27 mouse cellular contexts compared by ENCODE assay signal in the genomic region with DNA sequence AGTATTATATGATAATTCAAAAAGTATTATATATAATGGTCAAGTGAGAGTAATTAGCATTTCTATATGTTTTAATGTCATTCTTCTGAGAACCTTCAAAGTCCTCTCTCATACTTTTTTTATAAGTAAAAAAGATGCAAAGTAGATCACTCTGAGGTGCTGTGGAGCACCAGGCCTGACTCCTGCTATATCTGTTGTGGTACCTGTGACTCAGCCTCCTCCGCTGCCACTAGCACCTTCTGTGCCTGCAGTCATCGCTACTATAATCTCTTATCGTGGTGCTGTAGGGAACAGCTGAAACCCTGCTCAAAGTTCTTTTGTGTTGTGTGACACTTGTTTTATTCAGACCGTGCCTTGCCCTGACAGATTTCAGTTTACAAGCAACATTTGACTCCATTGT. TPM values are rescaled to one million over a fixed set of nuclear protein-coding genes. Genes with fewer than 3 reads are reported as not detected.
DNase-seq lines count a peak whose midpoint lies in the region; TF ChIP-seq lines count a peak whose summit lies in the region.
"Had no signal": no experiment of that assay in that cellular context is flagged by ENCODE, and none has a peak within 500 bp of the region (broad histone marks: within the 10 kb centered on the region; RNA-seq: fewer than 3 reads in every experiment).

No protein-coding gene starts in this region.

- no peak overlapping the region for H3ac ChIP-seq in myocyte (ENCODE audit: control insufficient read depth, insufficient read length)

- no peak for TF ChIP-seq POLR2A in myocyte (IDR thresholded peaks at IDR 0.05; ENCODE audit: insufficient read length, low read depth)

- intact Hi-C loops in left cerebral cortex, postnatal 10 days (cut with DNase I): loop anchor here (10.0 kb wide), 1 partner anchor 138 kb away; no protein-coding TSS in a partner anchor

- H3K4me2 ChIP-seq in myocyte (ENCODE audit: low read depth): no peak overlapping the region
- H3K4me2 ChIP-seq: forebrain, embryonic 13.5 days; heart, embryonic 13.5 days; hindbrain, embryonic 12.5 days; hindbrain, embryonic 15.5 days had no signal

- no peaks in the 10 kb centered on the region for H3K79me2 ChIP-seq in myocyte (ENCODE audit: control insufficient read depth, insufficient read depth)

- H3K4me3 ChIP-seq in myocyte: no peak overlapping the region
- H3K4me3 ChIP-seq: forebrain, embryonic 10.5 days; forebrain, embryonic 13.5 days; gastrocnemius, adult 2 months; heart, embryonic 10.5 days; heart, embryonic 13.5 days; hindbrain, embryonic 12.5 days; hindbrain, embryonic 15.5 days had no signal

- H3K36me3 ChIP-seq in myocyte (ENCODE audit: control insufficient read depth, insufficient read depth): no peaks in the 10 kb centered on the region
- H3K36me3 ChIP-seq: forebrain, embryonic 10.5 days; heart, embryonic 10.5 days; heart, embryonic 13.5 days; hindbrain, embryonic 12.5 days; hindbrain, embryonic 15.5 days had no signal

- peak; percentile 77 for DNase-seq in heart, adult 11 months
- no peak for DNase-seq in heart, adult 9 months (ENCODE audit: low spot score in 2 of 2)
- DNase-seq in thymus, postnatal 14 days: peak; percentile 18
- no peak for DNase-seq in thymus, postnatal 36 days
- DNase-seq in embryo, embryonic 11 days: no peak
- no peak for DNase-seq in left cerebral cortex, postnatal 10 days (ENCODE audit: extremely low spot score in 1 of 2, low spot score in 2 of 2)
- DNase-seq in testis, postnatal 10 days (ENCODE audit: low spot score): no peak
- DNase-seq: adrenal gland, postnatal 10 days; adrenal gland, postnatal 36 days; cerebellum, adult 11-12 months; cerebellum, adult 8-10 months; cerebellum, postnatal 10 days; cerebellum, postnatal 36 days; gastrocnemius, adult 2 months; gastrocnemius, postnatal 14 days; heart, adult 18-20 months; heart, postnatal 14 days had no signal

- H3K27me3 ChIP-seq in myocyte (ENCODE audit: control insufficient read depth, insufficient read depth, insufficient read length): no peaks in the 10 kb centered on the region
- H3K27me3 ChIP-seq: forebrain, embryonic 13.5 days; heart, embryonic 13.5 days; hindbrain, embryonic 12.5 days; hindbrain, embryonic 15.5 days had no signal

TF ChIP-seq in myocyte, 11 proteins besides CTCF, POLR2A, EP300 and RAD21:
- no peak for TF ChIP-seq USF1 (IDR thresholded peaks at IDR 0.05; ENCODE audit: low read depth)
- no peak for TF ChIP-seq E2F4 (IDR thresholded peaks at IDR 0.05; ENCODE audit: insufficient read depth)
- no peak for TF ChIP-seq POLR2AphosphoS2 (IDR thresholded peaks at IDR 0.05; ENCODE audit: insufficient read length, low read depth)
- TF ChIP-seq CEBPB (IDR thresholded peaks at IDR 0.05; ENCODE audit: insufficient read depth, poor library complexity, severe bottlenecking): no peak
- TF ChIP-seq MYOD1 (IDR thresholded peaks at IDR 0.05; ENCODE audit: control insufficient read depth in 1 of 3, insufficient read length in 2 of 3, low read depth in 2 of 3): peak in 1 of 3 experiments; percentile 36
- no peak for TF ChIP-seq MAX (IDR thresholded peaks at IDR 0.05; ENCODE audit: low read depth)
- no peak for TF ChIP-seq TCF3 (IDR thresholded peaks at IDR 0.05; ENCODE audit: insufficient read length, low read depth)
- peak in 2 of 3 experiments; percentile 18 to 42 for TF ChIP-seq MYOG (IDR thresholded peaks at IDR 0.05; ENCODE audit: control insufficient read depth in 1 of 3, insufficient read depth in 1 of 3, insufficient read length in 2 of 3, low read depth in 2 of 3)
- no peak for TF ChIP-seq TCF12 (IDR thresholded peaks at IDR 0.05; ENCODE audit: insufficient read depth, poor library complexity, severe bottlenecking)
- no peak for TF ChIP-seq SRF (IDR thresholded peaks at IDR 0.05; ENCODE audit: control insufficient read depth, insufficient read length, low read depth)
- no peak for TF ChIP-seq REST (IDR thresholded peaks at IDR 0.05; ENCODE audit: insufficient read depth, insufficient read length)

RNA-seq across cellular contexts. Expression of a gene that starts 0.5 kb away (rescaled TPM):
- 0.06 TPM for polyA plus RNA-seq in myocyte (2012; fragmentation: generic; extraction: Trizol)
- under 1 TPM in 1 of 2 experiments, not detected in 1; 0.24 TPM for total RNA-seq in left cerebral cortex, postnatal 10 days (2021)
- total RNA-seq: adrenal gland, postnatal 36 days; gastrocnemius, adult 2 months; gastrocnemius, postnatal 14 days; gastrocnemius, postnatal 4 days; heart, adult 18-20 months; heart, postnatal 14 days had no signal
- polyA plus RNA-seq: activated CD4-positive, CD25-positive, alpha-beta regulatory T cell, adult 4 months; forebrain, embryonic 13.5 days; forebrain, embryonic 16.5 days; heart, embryonic 10.5 days; hindbrain, embryonic 12.5 days; hindbrain, embryonic 15.5 days had no signal

RNA-seq across cellular contexts. Expression of a gene that starts 25.6 kb away (rescaled TPM):
- polyA plus RNA-seq in myocyte (2012; fragmentation: generic; extraction: Trizol): 26.9 TPM
- 10 to 100 TPM; 16.9 to 18.2 TPM for total RNA-seq in left cerebral cortex, postnatal 10 days (2021)

Comparison
In these comparisons a context has a peak if more than half of its experiments do, and no peak if none do; other contexts are left out.
1. DNase-seq: peak in heart, adult 11 months (single experiment) and thymus, postnatal 14 days (single experiment); none in heart, adult 9 months (0 of 2), thymus, postnatal 36 days (0 of 2), embryo, embryonic 11 days (single experiment), left cerebral cortex, postnatal 10 days (0 of 2) and testis, postnatal 10 days (single experiment).